In genomic region chr17:84110945-84111344, GRCm38 (mm10) we compare ENCODE assay signal across 17 mouse cellular contexts.
DNase-seq lines count a peak whose midpoint lies in the region; ATAC-seq and TF ChIP-seq lines count a peak whose summit lies in the region.
"Had no signal": no experiment of that assay in that cellular context is flagged by ENCODE, and none has a peak within 500 bp of the region (broad histone marks: within the 10 kb centered on the region; RNA-seq: fewer than 3 reads in every experiment).

No protein-coding gene starts in this region.

- H3K9me3 ChIP-seq in forebrain, embryonic 10.5 days, result no peaks in the 10 kb centered on the region
- no peaks in the 10 kb centered on the region for H3K9me3 ChIP-seq in forebrain, embryonic 16.5 days (ENCODE audit: control insufficient read depth, low read length)
- no peaks in the 10 kb centered on the region for H3K9me3 ChIP-seq in hindbrain, embryonic 10.5 days
- H3K9me3 ChIP-seq in hindbrain, embryonic 12.5 days (replicated peaks), result no peaks in the 10 kb centered on the region
- H3K9me3 ChIP-seq in stomach, postnatal 0 days (ENCODE audit: control insufficient read depth, low read length), result no peaks in the 10 kb centered on the region
- H3K9me3 ChIP-seq: neural tube, embryonic 15.5 days had no signal

- WGBS in forebrain, embryonic 10.5 days, result 88% methylated on average over 9 of the region's 9 CpGs
- WGBS in forebrain, embryonic 16.5 days, result 85% methylated on average over 9 of the region's 9 CpGs
- WGBS in hindbrain, embryonic 10.5 days, result 83% methylated on average over 9 of the region's 9 CpGs
- 77% methylated on average over 9 of the region's 9 CpGs for WGBS in hindbrain, embryonic 12.5 days
- 71% methylated on average over 9 of the region's 9 CpGs for WGBS in stomach, postnatal 0 days

- no peak for ATAC-seq in forebrain, embryonic 16.5 days
- no peak for ATAC-seq in hindbrain, embryonic 12.5 days (ENCODE audit: low FRiP score)
- no peak for ATAC-seq in stomach, postnatal 0 days (ENCODE audit: low FRiP score, low TSS enrichment)

- TF ChIP-seq CTCF in stomach, postnatal 0 days (IDR thresholded peaks at IDR 0.05; ENCODE audit: low read depth), result no peak

- H3K9ac ChIP-seq in forebrain, embryonic 16.5 days (replicated peaks; ENCODE audit: low read depth, low read length), result no peak overlapping the region
- no peak overlapping the region for H3K9ac ChIP-seq in hindbrain, embryonic 12.5 days
- 0 out of 2 replicates have a peak overlapping the region, but pooled peaks have one; percentile 27 for H3K9ac ChIP-seq in stomach, postnatal 0 days (ENCODE audit: low read length)
- H3K9ac ChIP-seq: hindbrain, embryonic 14.5 days; neural tube, embryonic 15.5 days had no signal

- H3K27me3 ChIP-seq in forebrain, embryonic 10.5 days (ENCODE audit: poor library complexity, severe bottlenecking), result peaks cover 14% of the 10 kb centered on the region; the same call in 1 of the 2 replicates
- H3K27me3 ChIP-seq in forebrain, embryonic 16.5 days (replicated peaks; ENCODE audit: control insufficient read depth, insufficient read depth, low read length), result no peaks in the 10 kb centered on the region
- no peaks in the 10 kb centered on the region for H3K27me3 ChIP-seq in hindbrain, embryonic 10.5 days (ENCODE audit: insufficient read depth, poor library complexity, severe bottlenecking)
- H3K27me3 ChIP-seq in hindbrain, embryonic 12.5 days, result no peaks in the 10 kb centered on the region
- no peaks in the 10 kb centered on the region for H3K27me3 ChIP-seq in stomach, postnatal 0 days (ENCODE audit: control insufficient read depth, insufficient read depth, low read length)
- H3K27me3 ChIP-seq: neural tube, embryonic 15.5 days had no signal

- no peak overlapping the region for H3K4me3 ChIP-seq in forebrain, embryonic 10.5 days
- H3K4me3 ChIP-seq in forebrain, embryonic 16.5 days (replicated peaks; ENCODE audit: low read length), result no peak overlapping the region
- no peak overlapping the region for H3K4me3 ChIP-seq in hindbrain, embryonic 10.5 days
- H3K4me3 ChIP-seq in hindbrain, embryonic 12.5 days, result no peak overlapping the region
- H3K4me3 ChIP-seq in stomach, postnatal 0 days (ENCODE audit: low read depth, low read length), result no peak overlapping the region
- H3K4me3 ChIP-seq: neural tube, embryonic 15.5 days had no signal

- peak overlapping the region; percentile 56 for H3K27ac ChIP-seq in forebrain, embryonic 10.5 days
- no peak overlapping the region for H3K27ac ChIP-seq in forebrain, embryonic 16.5 days (ENCODE audit: low read length)
- H3K27ac ChIP-seq in hindbrain, embryonic 10.5 days, result peak overlapping the region; percentile 54; the same call in 1 of the 2 replicates
- H3K27ac ChIP-seq in hindbrain, embryonic 12.5 days, result no peak overlapping the region
- 0 out of 2 replicates have a peak overlapping the region, but pooled peaks have one; percentile 30 for H3K27ac ChIP-seq in stomach, postnatal 0 days (replicated peaks)
- H3K27ac ChIP-seq: hindbrain, embryonic 14.5 days; neural tube, embryonic 15.5 days had no signal

- H3K36me3 ChIP-seq in forebrain, embryonic 10.5 days (replicated peaks), result no peaks in the 10 kb centered on the region
- no peaks in the 10 kb centered on the region for H3K36me3 ChIP-seq in forebrain, embryonic 16.5 days (ENCODE audit: control insufficient read depth, insufficient read depth)
- H3K36me3 ChIP-seq in hindbrain, embryonic 10.5 days, result no peaks in the 10 kb centered on the region
- no peaks in the 10 kb centered on the region for H3K36me3 ChIP-seq in hindbrain, embryonic 12.5 days
- no peaks in the 10 kb centered on the region for H3K36me3 ChIP-seq in stomach, postnatal 0 days (ENCODE audit: control insufficient read depth, insufficient read depth, low read length)
- H3K36me3 ChIP-seq: neural tube, embryonic 15.5 days had no signal

- no peak for DNase-seq in forebrain, embryonic 10.5 days (ENCODE audit: extremely low spot score, low spot score)
- no peak for DNase-seq in hindbrain, embryonic 10.5 days (ENCODE audit: low spot score)
- DNase-seq in thymus, postnatal 4 days, result peak; percentile 41
- DNase-seq in thymus, postnatal 10 days (ENCODE audit: low spot score in 2 of 2), result no peak
- DNase-seq in stomach, postnatal 0 days (ENCODE audit: low spot score), result no peak
- DNase-seq in adrenal gland, postnatal 25 days, result no peak
- DNase-seq: adrenal gland, postnatal 10 days; cerebellum, postnatal 10 days; kidney, adult 18-20 months; kidney, postnatal 36 days; left cerebral cortex, postnatal 4 days; lung, adult 2 months; retina, postnatal 1 day had no signal

- no peak for TF ChIP-seq EP300 in stomach, postnatal 0 days (optimal IDR thresholded peaks at IDR 0.05)

- H3K4me2 ChIP-seq in forebrain, embryonic 16.5 days (ENCODE audit: low read length), result no peak overlapping the region
- H3K4me2 ChIP-seq in hindbrain, embryonic 12.5 days (replicated peaks), result no peak overlapping the region
- no peak overlapping the region for H3K4me2 ChIP-seq in stomach, postnatal 0 days (replicated peaks; ENCODE audit: low read depth)
- H3K4me2 ChIP-seq: hindbrain, embryonic 14.5 days; neural tube, embryonic 15.5 days had no signal

- H3K4me1 ChIP-seq in forebrain, embryonic 10.5 days, result peaks cover 44% of the 10 kb centered on the region
- H3K4me1 ChIP-seq in forebrain, embryonic 16.5 days (replicated peaks; ENCODE audit: control insufficient read depth, insufficient read depth, low read length), result peaks cover 7% of the 10 kb centered on the region
- peaks cover 31% of the 10 kb centered on the region for H3K4me1 ChIP-seq in hindbrain, embryonic 10.5 days (replicated peaks)
- H3K4me1 ChIP-seq in hindbrain, embryonic 12.5 days, result peaks cover 11% of the 10 kb centered on the region
- H3K4me1 ChIP-seq in stomach, postnatal 0 days (replicated peaks; ENCODE audit: control insufficient read depth, insufficient read depth), result peaks cover 19% of the 10 kb centered on the region

Comparison
In these comparisons a context has a peak if more than half of its experiments do, and no peak if none do; other contexts are left out.
1. H3K27ac ChIP-seq: peak in forebrain, embryonic 10.5 days (single experiment), hindbrain, embryonic 10.5 days (single experiment) and stomach, postnatal 0 days (single experiment); none in forebrain, embryonic 16.5 days (single experiment) and hindbrain, embryonic 12.5 days (single experiment).